Mouse (Mus musculus): Measurements from ENCODE around the gene Ppp1r14a.

- TF ChIP-seq POLR2AphosphoS5 (IDR thresholded peaks at IDR 0.05; ENCODE audit: insufficient replicate concordance, low read depth, low read length) (no peak), TAL1 (conservative IDR thresholded peaks at IDR 0.05; ENCODE audit: low read depth, low read length) (no peak), CTCF (IDR thresholded peaks at IDR 0.05; ENCODE audit: low read depth, low read length) (no peak), GATA1 (IDR thresholded peaks at IDR 0.05; ENCODE audit: borderline replicate concordance, low read length) (no peak), GATA2 (IDR thresholded peaks at IDR 0.05; ENCODE audit: borderline replicate concordance, low read depth, low read length) (no peak)
These were observed 1.0 kb upstream of the Ppp1r14a start for GRCm38 (mm10) chr7:29288079-29288478.
